Mouse (Mus musculus): ENCODE measurements at regions not wholly inside any gene's neighbourhood (a gene's known extent, or its start where the extent isn't known, plus 50 kb on each side); places are given as distances from the start of the nearest gene placed in this dataset.

GRCm38 (mm10) chr14:105056171-105056570 lies 121.0 kb downstream of the Rbm26 start:
- DNase-seq, result no peak

GRCm38 (mm10) chr14:105038798-105039197 lies 138.3 kb downstream of the Rbm26 start:
- no peak for DNase-seq

- no peak for DNase-seq
Measured at GRCm38 (mm10) chr14:105034712-105035377, 142.3 kb downstream of the Rbm26 start.

- DNase-seq, result no peak
Measured at GRCm38 (mm10) chr14:105019971-105020370, 157.2 kb downstream of the Rbm26 start.

GRCm38 (mm10) chr14:105016089-105016846 lies 160.9 kb downstream of the Rbm26 start:
- DNase-seq, result no peak

GRCm38 (mm10) chr14:105015278-105015677 lies 161.8 kb downstream of the Rbm26 start:
- DNase-seq, result no peak

- DNase-seq, result no peak
Measured at GRCm38 (mm10) chr14:105010742-105011141, 166.4 kb downstream of the Rbm26 start.

GRCm38 (mm10) chr14:105008331-105008730 lies 168.8 kb downstream of the Rbm26 start:
- DNase-seq, result no peak

GRCm38 (mm10) chr14:104994066-104994465 lies 183.1 kb downstream of the Rbm26 start:
- no peak for DNase-seq

GRCm38 (mm10) chr14:104966046-104966445 lies 211.1 kb downstream of the Rbm26 start:
- DNase-seq, result no peak

GRCm38 (mm10) chr14:104943450-104943849 lies 233.7 kb downstream of the Rbm26 start:
- no peak for DNase-seq

GRCm38 (mm10) chr14:104939961-104940360 lies 237.2 kb downstream of the Rbm26 start:
- no peak for DNase-seq

GRCm38 (mm10) chr14:104937083-104937864 lies 239.9 kb downstream of the Rbm26 start:
- DNase-seq, result no peak

- DNase-seq, result no peak
Measured at GRCm38 (mm10) chr14:104935956-104936355, 241.2 kb downstream of the Rbm26 start.

GRCm38 (mm10) chr14:104905706-104906105 lies 271.4 kb downstream of the Rbm26 start:
- no peak for DNase-seq

- no peak for DNase-seq
Measured at GRCm38 (mm10) chr14:104902120-104903027, 274.8 kb downstream of the Rbm26 start.

- DNase-seq, result no peak
Measured at GRCm38 (mm10) chr14:104901072-104901471, 276.1 kb downstream of the Rbm26 start.

GRCm38 (mm10) chr14:104871203-104871602 lies 305.9 kb downstream of the Rbm26 start:
- DNase-seq, result no peak

- DNase-seq, result peak; percentile 5 to 10
Measured at GRCm38 (mm10) chr14:104867540-104867939, 309.6 kb downstream of the Rbm26 start.

- no peak for DNase-seq
Measured at GRCm38 (mm10) chr14:104863881-104864280, 313.2 kb downstream of the Rbm26 start.

GRCm38 (mm10) chr14:104855913-104856312 lies 321.2 kb downstream of the Rbm26 start:
- DNase-seq, result no peak

- no peak for DNase-seq
Measured at GRCm38 (mm10) chr14:104849274-104849673, 326.8 kb upstream of the Rnf219 start.
